Mouse (Mus musculus) layer of hippocampus, adult 9-11 months (tissue): ENCODE data around the gene Fam208a.

Source experiments
- DNase-seq: peaks from one replicate; pipeline ENCODE4 v3.0.0; 2022

The Fam208a gene

DNA sequence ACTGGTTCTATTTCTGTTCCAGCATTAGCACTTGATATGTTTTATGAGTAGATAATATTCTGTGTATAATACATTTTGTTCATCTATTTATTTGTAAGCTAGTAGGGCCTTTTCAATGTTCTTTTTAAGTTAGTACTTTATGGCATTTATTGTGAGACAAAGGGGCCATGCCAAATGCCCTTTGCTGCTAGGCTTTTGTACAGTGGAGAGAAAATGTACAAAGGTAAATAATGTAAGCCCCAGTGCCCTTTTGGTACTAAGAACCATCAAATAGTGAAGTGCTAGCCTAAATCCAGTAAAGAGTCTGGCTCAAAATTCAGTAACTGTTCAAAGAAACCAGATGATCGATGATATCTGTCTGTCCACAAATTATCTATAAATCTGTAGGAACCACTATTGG is 6.3 kb upstream of the Fam208a start:
- no peak for DNase-seq

DNA sequence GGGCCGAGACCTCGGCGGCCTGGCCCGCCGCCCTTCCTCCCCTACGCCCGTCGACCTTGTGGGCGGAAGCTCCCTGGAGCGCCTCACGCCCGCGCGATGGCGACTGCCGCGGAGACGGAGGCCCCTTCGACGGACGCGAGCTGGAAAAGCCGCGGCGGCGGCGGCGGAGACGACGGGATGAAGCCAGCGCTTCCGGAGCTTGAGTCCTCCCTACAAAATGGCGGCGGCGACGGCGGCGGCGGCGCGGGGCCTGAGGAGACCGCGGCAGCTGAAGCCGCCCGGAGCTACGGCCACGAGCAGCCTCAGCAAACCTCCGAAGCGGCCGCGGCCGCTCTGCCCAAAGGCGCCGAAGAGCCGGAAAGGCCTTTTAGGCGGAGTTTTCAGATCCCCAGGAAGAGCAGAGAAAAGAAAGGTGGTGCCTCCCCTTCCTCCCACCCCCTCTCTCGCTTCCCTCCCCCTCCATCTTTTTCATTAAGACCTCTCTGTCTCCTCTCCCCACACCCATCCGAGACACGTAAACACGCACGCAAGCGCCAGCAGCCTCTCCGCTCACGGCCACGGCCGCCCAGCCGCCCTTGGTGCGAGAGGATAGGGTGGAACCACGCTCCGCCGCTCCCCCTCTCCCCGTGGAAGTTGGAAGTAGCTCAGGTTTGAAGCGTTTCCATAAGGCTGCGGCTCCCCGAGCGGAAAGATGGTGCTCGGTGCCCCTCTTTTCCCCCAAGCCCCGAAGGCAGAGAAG is 508 bp downstream of the Fam208a start:
- peak; percentile 87 for DNase-seq

GRCm38 (mm10) chr14:27430280-27430679 is 1.6 kb downstream of the Fam208a start:
- no peak for DNase-seq

DNA sequence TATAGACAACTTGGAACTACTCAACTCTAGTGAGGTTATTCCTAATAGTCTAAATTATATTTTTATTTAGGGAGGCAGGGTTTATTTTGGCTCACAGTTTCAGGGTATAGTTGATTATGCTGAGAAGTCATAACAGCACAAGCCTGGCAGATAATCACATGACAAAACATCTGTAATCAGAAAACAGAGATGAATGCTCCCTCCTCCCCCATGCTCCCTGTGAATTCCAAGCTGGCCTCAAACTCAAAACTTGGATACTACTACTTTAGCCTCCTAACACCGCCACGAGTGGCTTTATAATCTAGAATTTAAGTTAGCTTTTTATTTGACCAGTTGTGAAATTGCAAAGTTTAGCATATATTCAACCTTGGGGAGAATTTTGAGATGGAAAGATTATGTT is 3.4 kb downstream of the Fam208a start:
- no peak for DNase-seq

DNA sequence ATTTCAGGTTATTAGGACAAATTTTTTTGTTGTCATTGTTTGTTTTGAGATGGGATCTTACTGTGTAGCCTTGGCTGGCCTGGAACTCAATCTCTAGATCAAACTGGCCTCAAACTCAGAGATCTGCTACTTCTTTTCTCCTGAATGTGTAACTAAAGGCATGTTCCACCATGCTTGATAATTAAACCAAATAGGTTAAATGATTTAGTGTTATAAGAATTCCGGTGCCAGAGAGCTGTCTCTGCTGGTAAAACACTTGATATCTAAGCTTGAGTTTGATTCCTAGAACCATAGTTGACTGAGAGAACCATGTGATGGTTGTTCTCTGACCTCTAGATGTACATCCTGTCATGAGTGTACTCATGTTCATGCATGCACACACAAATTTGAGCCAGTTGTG is 7.5 kb downstream of the Fam208a start:
- no peak for DNase-seq

GRCm38 (mm10) chr14:27436826-27437225 is 8.2 kb downstream of the Fam208a start:
- DNase-seq, result no peak

DNA sequence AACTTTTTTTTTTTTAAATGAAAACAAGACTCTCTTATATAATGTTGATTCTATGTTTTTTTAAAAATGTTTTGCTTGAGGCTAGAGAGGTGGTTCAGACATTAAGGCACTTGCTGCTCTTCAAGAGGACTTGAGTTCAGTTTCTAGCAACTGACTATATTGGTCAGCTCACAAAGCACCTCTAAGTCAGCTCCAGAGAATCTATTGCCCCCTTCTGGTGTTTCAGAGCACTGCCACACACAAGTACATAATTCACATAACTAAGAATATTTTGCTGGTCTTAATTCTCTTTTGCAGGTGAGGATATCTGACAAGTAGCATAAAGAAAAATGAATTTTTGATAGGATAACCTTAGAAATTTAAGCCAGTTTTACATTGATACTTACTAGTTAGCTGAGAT is 12.3 kb downstream of the Fam208a start:
- no peak for DNase-seq

DNA sequence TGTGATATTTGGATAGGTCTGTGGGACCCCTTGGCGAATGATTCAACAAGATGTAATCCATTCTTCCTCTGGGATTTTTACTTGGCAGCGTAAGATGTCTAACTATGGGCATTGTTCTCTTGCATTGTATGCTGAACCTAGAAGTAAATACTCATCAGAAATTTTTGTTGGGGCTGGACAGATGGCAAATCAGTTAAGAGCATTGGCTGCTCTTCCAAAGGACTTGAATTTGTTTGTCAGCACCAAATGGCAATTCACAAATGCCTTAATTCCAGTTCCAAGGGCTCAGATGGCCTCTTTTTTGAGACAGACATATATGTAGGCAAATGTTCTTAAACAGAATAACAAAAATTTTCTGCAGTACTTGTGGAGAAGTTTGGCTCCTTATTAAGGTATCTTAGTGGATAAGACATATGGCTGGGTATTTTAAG is 16.2 kb downstream of the Fam208a start:
- DNase-seq, result peak; percentile 56

GRCm38 (mm10) chr14:27446963-27447362 is 18.3 kb downstream of the Fam208a start:
- no peak for DNase-seq

DNA sequence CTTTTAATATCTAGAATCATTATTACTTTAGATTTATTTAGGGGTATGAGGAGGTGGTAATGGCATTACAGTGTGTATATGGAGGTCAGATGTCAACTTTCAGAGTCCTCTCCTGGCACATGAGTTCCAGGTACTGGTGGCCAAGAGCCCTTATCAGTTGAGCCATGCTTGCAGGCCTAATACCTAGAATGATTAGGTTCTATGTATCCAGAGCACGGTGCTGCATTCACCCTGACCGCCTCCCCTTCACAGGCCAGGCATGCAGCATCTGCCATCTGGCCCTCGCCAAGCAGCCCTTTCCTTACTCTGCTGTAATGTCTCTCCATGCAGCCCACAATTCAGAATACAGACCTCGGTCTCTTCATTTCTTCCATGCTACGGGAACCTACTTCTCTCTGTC is 62.8 kb downstream of the Fam208a start:
- DNase-seq, result no peak

GRCm38 (mm10) chr14:27493516-27493915 is 64.9 kb downstream of the Fam208a start:
- DNase-seq, result no peak

DNA sequence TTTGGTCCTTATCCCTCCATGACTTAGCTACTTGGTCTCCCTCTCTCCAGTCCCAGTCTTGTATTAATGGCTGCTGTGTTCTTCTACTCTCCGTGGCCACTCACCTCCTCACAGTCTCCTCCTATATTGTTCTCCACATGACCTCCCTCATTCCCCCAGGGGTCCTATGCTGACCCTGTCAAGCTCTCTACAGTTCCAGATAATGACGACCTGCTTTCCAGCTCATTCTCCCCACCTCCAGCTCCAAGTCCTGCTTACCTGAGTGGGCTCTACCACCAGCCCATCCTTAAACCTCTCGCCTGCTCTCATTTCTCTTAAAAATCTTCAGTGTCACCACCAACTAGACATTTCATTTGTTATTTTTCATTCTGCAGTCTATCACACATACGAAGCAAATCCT is 72.5 kb downstream of the Fam208a start:
- DNase-seq, result no peak

DNA sequence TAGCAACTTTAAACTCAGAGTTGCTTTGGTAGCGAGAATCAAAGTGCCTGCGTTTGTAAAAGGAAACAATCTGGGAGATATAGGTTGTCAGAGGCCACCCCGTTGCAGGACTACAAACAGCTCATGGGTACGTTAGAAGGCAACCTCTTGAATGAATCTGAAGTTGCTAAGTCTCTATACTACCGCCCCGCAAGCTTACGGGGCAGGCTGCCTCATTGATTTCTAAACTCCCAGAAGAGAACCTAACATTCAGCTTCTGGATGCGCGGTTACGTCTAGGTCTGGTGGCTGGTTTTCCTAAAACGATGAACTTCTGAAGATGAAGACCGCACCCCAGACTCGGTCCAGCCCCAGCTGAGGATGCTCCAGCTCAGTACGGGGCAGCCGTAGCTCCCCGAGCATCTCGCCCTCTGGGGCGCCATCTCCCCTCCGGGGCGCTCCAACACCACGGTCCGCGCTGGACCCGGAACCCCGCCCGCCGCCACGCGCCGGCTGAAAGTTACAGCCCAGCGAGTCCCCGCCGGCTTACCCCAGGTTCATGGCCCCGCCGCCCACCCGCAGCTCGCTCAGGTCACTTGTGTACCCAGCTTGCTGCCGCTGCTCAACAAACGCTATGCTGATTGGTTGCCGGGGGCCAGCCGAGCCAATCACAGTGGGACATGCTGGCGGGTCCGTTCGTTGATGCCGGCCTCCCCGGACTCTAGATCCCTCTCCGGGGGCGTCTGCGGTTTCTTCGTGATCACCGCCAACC is 79.4 kb downstream of the Fam208a start, which contains the start of gene Ccdc66:
TSS of gene Ccdc66 (minus strand) at position 567 of the 750 bp plus-strand sequence.
- peak; percentile 98 for DNase-seq

DNA sequence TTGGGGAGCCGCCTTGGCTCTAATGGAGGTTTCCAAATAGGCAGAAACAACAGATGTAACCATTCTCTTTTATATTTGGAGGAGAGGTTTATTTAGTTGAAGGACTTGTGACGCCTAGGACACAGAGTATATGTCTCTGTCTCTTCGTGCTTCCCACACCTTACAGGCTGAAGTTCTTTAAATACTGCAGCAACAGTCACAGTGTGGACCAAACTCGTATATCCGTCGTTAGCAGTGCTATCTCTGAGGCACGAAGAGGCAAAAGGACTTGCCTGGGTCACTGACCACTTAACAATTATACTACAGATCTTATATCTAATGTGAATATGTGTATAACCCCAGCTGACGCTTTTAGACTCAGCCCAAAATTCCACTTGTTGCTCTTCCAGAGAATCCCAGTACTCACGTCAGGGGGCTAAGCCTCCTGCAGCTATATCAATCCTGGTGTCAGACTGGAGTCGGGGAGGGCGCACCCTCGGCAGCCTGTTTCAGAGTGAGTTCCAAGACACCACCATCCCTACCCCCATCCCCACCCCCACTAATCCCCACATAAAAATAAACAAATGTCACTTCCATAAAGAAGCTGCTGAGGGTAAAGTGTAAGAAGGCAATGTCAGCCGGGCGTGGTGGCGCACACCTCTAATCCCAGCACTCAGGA is 80.1 kb downstream of the Fam208a start:
- no peak for DNase-seq

- DNase-seq, result no peak
Observed at GRCm38 (mm10) chr14:27524541-27524940, 95.9 kb downstream of the Fam208a start.
